Mouse (Mus musculus) lung, postnatal 4 days (tissue): ENCODE measurements around the gene Nhlh1.

Source experiments
- DNase-seq, 2 experiments: peaks; one replicate each; pipeline ENCODE4 v3.0.0; 2021

The Nhlh1 gene

GRCm38 (mm10) chr1:172015312-172015939 lies 41.9 kb downstream of the Nhlh1 start:
- no peak for DNase-seq

GRCm38 (mm10) chr1:172014771-172015170 lies 42.6 kb downstream of the Nhlh1 start:
- DNase-seq: no peak

GRCm38 (mm10) chr1:172012030-172012429 lies 45.3 kb downstream of the Nhlh1 start:
- DNase-seq: peak; percentile 49 to 79

- DNase-seq: no peak
Observed at GRCm38 (mm10) chr1:172010042-172010824, 47.1 kb downstream of the Nhlh1 start.

GRCm38 (mm10) chr1:172009406-172009805 lies 48.0 kb downstream of the Nhlh1 start:
- no peak for DNase-seq

GRCm38 (mm10) chr1:172008351-172008750 lies 49.0 kb downstream of the Nhlh1 start:
- DNase-seq: no peak

GRCm38 (mm10) chr1:172007761-172008160 lies 49.6 kb downstream of the Nhlh1 start:
- no peak for DNase-seq
